Mouse (Mus musculus): ENCODE measurements around the gene Sdk2. TPM values are rescaled to one million over a fixed set of nuclear protein-coding genes. Genes with fewer than 3 reads are reported as not detected.

The Sdk2 gene
- polyA plus RNA-seq, 1 experiment from 2014 or later = 1.9 TPM

- H3K4me1 ChIP-seq = peaks cover 16% of the 10 kb centered on the region
- H3K27me3 ChIP-seq (replicated peaks; ENCODE audit: low read depth, poor library complexity, severe bottlenecking) = no peaks in the 10 kb centered on the region; the same call in 1 of the 2 replicates
- no peak overlapping the region for H3K27ac ChIP-seq (replicated peaks)
- DNase-seq (ENCODE audit: low spot score) = no peak
- H3K9me3 ChIP-seq = no peaks in the 10 kb centered on the region
- H3K4me3 ChIP-seq = no peak overlapping the region
- 91% methylated on average over 8 of the region's 8 CpGs for WGBS
- H3K36me3 ChIP-seq (replicated peaks) = no peaks in the 10 kb centered on the region; the same call in 1 of the 2 replicates
Observed at GRCm38 (mm10) chr11:113851750-113852149, 215.1 kb downstream of the Sdk2 start.

GRCm38 (mm10) chr11:113849322-113849721 is 217.5 kb downstream of the Sdk2 start:
- no peaks in the 10 kb centered on the region for H3K9me3 ChIP-seq
- H3K27me3 ChIP-seq (replicated peaks; ENCODE audit: low read depth, poor library complexity, severe bottlenecking) = no peaks in the 10 kb centered on the region; the same call in 1 of the 2 replicates
- H3K4me3 ChIP-seq = no peak overlapping the region
- no peaks in the 10 kb centered on the region; the same call in 1 of the 2 replicates for H3K36me3 ChIP-seq (replicated peaks)
- no peak for DNase-seq (ENCODE audit: low spot score)
- H3K4me1 ChIP-seq = peaks cover 16% of the 10 kb centered on the region
- no peak overlapping the region for H3K27ac ChIP-seq (replicated peaks)
- 52% methylated on average over 7 of the region's 7 CpGs for WGBS

GRCm38 (mm10) chr11:113843920-113844319 is 222.9 kb downstream of the Sdk2 start:
- H3K27me3 ChIP-seq (replicated peaks; ENCODE audit: low read depth, poor library complexity, severe bottlenecking) = no peaks in the 10 kb centered on the region; the same call in 1 of the 2 replicates
- peaks cover under 1% of the 10 kb centered on the region for H3K4me1 ChIP-seq
- no peak for DNase-seq (ENCODE audit: low spot score)
- no peak overlapping the region for H3K4me3 ChIP-seq
- 67% methylated on average over 6 of the region's 6 CpGs for WGBS
- H3K9me3 ChIP-seq = no peaks in the 10 kb centered on the region
- H3K27ac ChIP-seq (replicated peaks) = no peak overlapping the region
- H3K36me3 ChIP-seq (replicated peaks) = no peaks in the 10 kb centered on the region; the same call in 1 of the 2 replicates

- Histone ChIP-seq H3K4me1 (no peaks in the 10 kb centered on the region), H3K9me3 (no peaks in the 10 kb centered on the region), H3K36me3 (replicated peaks) (no peaks in the 10 kb centered on the region; the same call in 1 of the 2 replicates), H3K27ac (replicated peaks) (no peak overlapping the region), H3K4me3 (no peak overlapping the region), H3K27me3 (replicated peaks; ENCODE audit: low read depth, poor library complexity, severe bottlenecking) (no peaks in the 10 kb centered on the region)
- WGBS = 94% methylated on average over 11 of the region's 11 CpGs
- DNase-seq (ENCODE audit: low spot score) = no peak
Observed at GRCm38 (mm10) chr11:113842879-113843278, 224.0 kb downstream of the Sdk2 start.

GRCm38 (mm10) chr11:113831608-113832007 is 235.2 kb downstream of the Sdk2 start:
- 94% methylated on average over 6 of the region's 6 CpGs for WGBS
- no peak overlapping the region for H3K27ac ChIP-seq (replicated peaks)
- H3K27me3 ChIP-seq (replicated peaks; ENCODE audit: low read depth, poor library complexity, severe bottlenecking) = peaks cover 28% of the 10 kb centered on the region
- H3K36me3 ChIP-seq (replicated peaks) = peaks cover 14% of the 10 kb centered on the region; the same call in 1 of the 2 replicates
- no peak for DNase-seq (ENCODE audit: low spot score)
- H3K4me3 ChIP-seq = no peak overlapping the region
- H3K4me1 ChIP-seq = peaks cover 29% of the 10 kb centered on the region
- H3K9me3 ChIP-seq = no peaks in the 10 kb centered on the region

GRCm38 (mm10) chr11:113828081-113828554 is 238.7 kb downstream of the Sdk2 start:
- Histone ChIP-seq H3K9me3 (no peaks in the 10 kb centered on the region), H3K27ac (replicated peaks) (no peak overlapping the region), H3K36me3 (replicated peaks) (peaks cover 14% of the 10 kb centered on the region; the same call in 1 of the 2 replicates), H3K4me1 (peaks cover 10% of the 10 kb centered on the region), H3K27me3 (replicated peaks; ENCODE audit: low read depth, poor library complexity, severe bottlenecking) (peaks cover 28% of the 10 kb centered on the region), H3K4me3 (0 out of 2 replicates have a peak overlapping the region, but pooled peaks have one; percentile 12)
- WGBS = 30% methylated on average over 24 of the region's 24 CpGs
- no peak for DNase-seq (ENCODE audit: low spot score)

GRCm38 (mm10) chr11:113820005-113820404 is 246.8 kb downstream of the Sdk2 start:
- 87% methylated on average over 10 of the region's 10 CpGs for WGBS
- 0 out of 2 replicates have a peak, but pooled peaks cover 5% of the 10 kb centered on the region for H3K27me3 ChIP-seq (replicated peaks; ENCODE audit: low read depth, poor library complexity, severe bottlenecking)

GRCm38 (mm10) chr11:113819001-113819400 is 247.8 kb downstream of the Sdk2 start:
- Histone ChIP-seq H3K4me3 (no peak overlapping the region), H3K36me3 (replicated peaks) (peaks cover 3% of the 10 kb centered on the region; the same call in 1 of the 2 replicates), H3K4me1 (peaks cover 12% of the 10 kb centered on the region), H3K9me3 (no peaks in the 10 kb centered on the region), H3K27ac (replicated peaks) (no peak overlapping the region; the same call in 1 of the 2 replicates), H3K27me3 (replicated peaks; ENCODE audit: low read depth, poor library complexity, severe bottlenecking) (0 out of 2 replicates have a peak, but pooled peaks cover 5% of the 10 kb centered on the region)
- no peak for DNase-seq (ENCODE audit: low spot score)
- WGBS = 17% methylated on average over 1 of the region's 1 CpGs

More at GRCm38 (mm10) chr11:113820005-113820404, 246.8 kb downstream of the Sdk2 start:
- DNase-seq (ENCODE audit: low spot score) = no peak
- no peak overlapping the region for H3K4me3 ChIP-seq
- peaks cover 12% of the 10 kb centered on the region for H3K4me1 ChIP-seq
- H3K27ac ChIP-seq (replicated peaks) = no peak overlapping the region
- H3K36me3 ChIP-seq (replicated peaks) = peaks cover 3% of the 10 kb centered on the region; the same call in 1 of the 2 replicates
- H3K9me3 ChIP-seq = no peaks in the 10 kb centered on the region

GRCm38 (mm10) chr11:113816971-113817548 is 249.8 kb downstream of the Sdk2 start:
- DNase-seq (ENCODE audit: low spot score) = no peak
- H3K4me3 ChIP-seq = no peak overlapping the region
- H3K9me3 ChIP-seq = no peaks in the 10 kb centered on the region
- no peak overlapping the region for H3K27ac ChIP-seq (replicated peaks)
- WGBS = 77% methylated on average over 12 of the region's 12 CpGs
- H3K36me3 ChIP-seq (replicated peaks) = no peaks in the 10 kb centered on the region
- 0 out of 2 replicates have a peak, but pooled peaks cover 5% of the 10 kb centered on the region for H3K27me3 ChIP-seq (replicated peaks; ENCODE audit: low read depth, poor library complexity, severe bottlenecking)
- H3K4me1 ChIP-seq = peaks cover 9% of the 10 kb centered on the region

GRCm38 (mm10) chr11:113816439-113816838 is 250.4 kb downstream of the Sdk2 start:
- 95% methylated on average over 4 of the region's 4 CpGs for WGBS
- no peak for DNase-seq (ENCODE audit: low spot score)
- H3K4me1 ChIP-seq = peaks cover 15% of the 10 kb centered on the region
- H3K36me3 ChIP-seq (replicated peaks) = no peaks in the 10 kb centered on the region
- no peak overlapping the region for H3K27ac ChIP-seq (replicated peaks)
- H3K4me3 ChIP-seq = no peak overlapping the region
- no peaks in the 10 kb centered on the region for H3K9me3 ChIP-seq
- H3K27me3 ChIP-seq (replicated peaks; ENCODE audit: low read depth, poor library complexity, severe bottlenecking) = 0 out of 2 replicates have a peak, but pooled peaks cover 5% of the 10 kb centered on the region

- 0 out of 2 replicates have a peak overlapping the region, but pooled peaks have one; percentile 69 for H3K27ac ChIP-seq (replicated peaks)
- 64% methylated on average over 20 of the region's 20 CpGs for WGBS
Observed at GRCm38 (mm10) chr11:113811546-113812339, 255.1 kb downstream of the Sdk2 start.

More at GRCm38 (mm10) chr11:113811546-113812339, 255.1 kb downstream of the Sdk2 start:
- Histone ChIP-seq H3K36me3 (replicated peaks) (no peaks in the 10 kb centered on the region), H3K4me1 (peaks cover 34% of the 10 kb centered on the region), H3K27me3 (replicated peaks; ENCODE audit: low read depth, poor library complexity, severe bottlenecking) (no peaks in the 10 kb centered on the region; the same call in 1 of the 2 replicates), H3K4me3 (no peak overlapping the region), H3K9me3 (no peaks in the 10 kb centered on the region)
- no peak for DNase-seq (ENCODE audit: low spot score)
